ENCODE assay signal across 23 mouse cellular contexts in the genomic region with DNA sequence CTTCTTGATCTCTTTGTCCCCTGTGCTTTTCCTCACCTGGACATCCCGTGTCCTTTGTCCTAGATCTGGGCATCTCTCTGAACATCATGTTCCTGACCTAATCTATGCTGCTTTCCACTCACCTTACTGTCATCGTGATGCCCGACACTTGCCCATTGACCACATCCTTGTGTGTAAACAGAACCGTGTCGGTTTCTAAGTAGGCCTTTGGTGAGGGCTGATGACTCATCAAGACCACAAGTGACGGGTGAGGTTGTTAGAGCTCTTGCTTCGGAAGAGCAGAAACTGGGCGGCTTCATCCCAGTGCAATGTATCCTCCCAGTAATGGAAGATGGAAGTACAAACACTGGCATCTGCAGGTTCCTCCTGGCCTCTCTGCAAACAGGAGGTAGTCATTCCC.
DNase-seq lines count a peak whose midpoint lies in the region; TF ChIP-seq lines count a peak whose summit lies in the region.
"Had no signal": no experiment of that assay in that cellular context is flagged by ENCODE, and none has a peak within 500 bp of the region (broad histone marks: within the 10 kb centered on the region; RNA-seq: fewer than 3 reads in every experiment).

No protein-coding gene starts in this region.

- DNase-seq in thymus, postnatal 0 days (ENCODE audit: low spot score): peak; percentile 9
- DNase-seq in thymus, postnatal 14 days: no peak
- DNase-seq in CH12.LX (ENCODE audit: extremely low read depth): peak; percentile 18
- DNase-seq in induced T-regulatory cell, adult 2 months (ENCODE audit: low read depth): peak; percentile 71
- DNase-seq in spleen, postnatal 10 days (ENCODE audit: low spot score in 2 of 2): no peak
- no peak for DNase-seq in heart, postnatal 36 days
- DNase-seq in adrenal gland, adult (ENCODE audit: inconsistent age in 2 of 2, low spot score in 1 of 2): no peak
- DNase-seq in forebrain, embryonic 10.5 days (ENCODE audit: extremely low spot score, low spot score): no peak
- DNase-seq: adrenal gland, postnatal 14 days; cerebellum, adult 2 months; cerebellum, postnatal 25 days; embryo, embryonic 11 days; kidney, adult 8-10 months; kidney, postnatal 10 days; lung, adult 2 months; right cerebral cortex, postnatal 25 days; thymus, postnatal 4 days had no signal

- TF ChIP-seq RAD21 in CH12.LX (IDR thresholded peaks at IDR 0.05; ENCODE audit: low read depth, low read length): no peak

- H3K4me2 ChIP-seq in CH12.LX (ENCODE audit: insufficient read depth, low read depth, poor library complexity, severe bottlenecking): no peak overlapping the region
- H3K4me2 ChIP-seq: embryonic facial prominence, embryonic 15.5 days; forebrain, embryonic 15.5 days; hindbrain, embryonic 12.5 days; neural tube, embryonic 12.5 days had no signal

- in situ Hi-C loops in CH12.LX (cut with MboI; ENCODE audit: low pct_ligation_motif_present, low pct_unique_long_range_greater_than_20kb, low sequenced_read_pairs): no loop called here

- H3K27ac ChIP-seq in CH12.LX (ENCODE audit: insufficient read depth, low read depth): no peak overlapping the region
- no peak overlapping the region for H3K27ac ChIP-seq in forebrain, embryonic 10.5 days
- H3K27ac ChIP-seq: embryonic facial prominence, embryonic 15.5 days; forebrain, embryonic 15.5 days; heart, embryonic 10.5 days; hindbrain, embryonic 12.5 days; midbrain, embryonic 10.5 days; neural tube, embryonic 12.5 days had no signal

- TF ChIP-seq POLR2A in CH12.LX (IDR thresholded peaks at IDR 0.05; ENCODE audit: low read depth, low read length): no peak

- TF ChIP-seq EP300 in CH12.LX (IDR thresholded peaks at IDR 0.05; ENCODE audit: low read length): no peak

- H3K27me3 ChIP-seq in CH12.LX (replicated peaks): peaks cover 2% of the 10 kb centered on the region
- H3K27me3 ChIP-seq in forebrain, embryonic 10.5 days (ENCODE audit: poor library complexity, severe bottlenecking): no peaks in the 10 kb centered on the region
- H3K27me3 ChIP-seq: embryonic facial prominence, embryonic 15.5 days; forebrain, embryonic 15.5 days; hindbrain, embryonic 12.5 days; neural tube, embryonic 12.5 days had no signal

- intact Hi-C loops in heart, postnatal 36 days (cut with DNase I): no loop called here

- no peaks in the 10 kb centered on the region for H3K79me2 ChIP-seq in CH12.LX (replicated peaks; ENCODE audit: control insufficient read depth, extremely low read depth, insufficient read depth, poor library complexity, severe bottlenecking)

- no peaks in the 10 kb centered on the region for H3K36me3 ChIP-seq in CH12.LX (replicated peaks in 1 of 2; ENCODE audit: control insufficient read depth in 1 of 2, insufficient read depth in 1 of 2, low read length in 1 of 2)
- H3K36me3 ChIP-seq in forebrain, embryonic 10.5 days (replicated peaks): no peaks in the 10 kb centered on the region
- H3K36me3 ChIP-seq: embryonic facial prominence, embryonic 15.5 days; forebrain, embryonic 15.5 days; heart, embryonic 10.5 days; hindbrain, embryonic 12.5 days; midbrain, embryonic 10.5 days; neural tube, embryonic 12.5 days had no signal

- TF ChIP-seq CTCF in CH12.LX (conservative IDR thresholded peaks at IDR 0.05 in 1 of 2, IDR thresholded peaks at IDR 0.05 in 1 of 2; ENCODE audit: low read depth in 2 of 2, low read length in 2 of 2): no peak

- dilution Hi-C loops in CH12.LX (cut with MboI; ENCODE audit: extremely low pct_ligation_motif_present, extremely low pct_unique_long_range_greater_than_20kb, low sequenced_read_pairs): no loop called here

- peaks cover 0 to 4% of the 10 kb centered on the region in 2 experiments; a peak in 1 of 4 replicates for H3K4me1 ChIP-seq in CH12.LX (ENCODE audit: control insufficient read depth in 1 of 2, insufficient read depth in 2 of 2)
- no peaks in the 10 kb centered on the region for H3K4me1 ChIP-seq in forebrain, embryonic 10.5 days
- H3K4me1 ChIP-seq: embryonic facial prominence, embryonic 15.5 days; heart, embryonic 10.5 days; hindbrain, embryonic 12.5 days; midbrain, embryonic 10.5 days; neural tube, embryonic 12.5 days had no signal

- H3K4me3 ChIP-seq in CH12.LX (replicated peaks in 1 of 3; ENCODE audit: low read depth in 2 of 3, low read length in 2 of 3, poor library complexity in 1 of 3): no peak overlapping the region
- H3K4me3 ChIP-seq in forebrain, embryonic 10.5 days: no peak overlapping the region
- H3K4me3 ChIP-seq: embryonic facial prominence, embryonic 15.5 days; forebrain, embryonic 15.5 days; heart, embryonic 10.5 days; hindbrain, embryonic 12.5 days; midbrain, embryonic 10.5 days; neural tube, embryonic 12.5 days had no signal

- H3K9me3 ChIP-seq in CH12.LX (replicated peaks; ENCODE audit: low read length): no peaks in the 10 kb centered on the region
- H3K9me3 ChIP-seq in forebrain, embryonic 10.5 days: no peaks in the 10 kb centered on the region
- H3K9me3 ChIP-seq: embryonic facial prominence, embryonic 15.5 days; forebrain, embryonic 15.5 days; heart, embryonic 10.5 days; hindbrain, embryonic 12.5 days; midbrain, embryonic 10.5 days; neural tube, embryonic 12.5 days had no signal

- no peak overlapping the region for H3K9ac ChIP-seq in CH12.LX (ENCODE audit: insufficient read depth, low read depth)
- H3K9ac ChIP-seq: embryonic facial prominence, embryonic 15.5 days; forebrain, embryonic 15.5 days; hindbrain, embryonic 12.5 days; neural tube, embryonic 12.5 days had no signal

- 90% methylated on average over 8 of the region's 8 CpGs for WGBS in forebrain, embryonic 10.5 days

TF ChIP-seq in CH12.LX, 34 proteins besides CTCF, POLR2A, EP300 and RAD21:
- TF ChIP-seq MYC (IDR thresholded peaks at IDR 0.05; ENCODE audit: low read depth, low read length): no peak
- TF ChIP-seq MAZ (IDR thresholded peaks at IDR 0.05; ENCODE audit: low read depth, low read length): no peak
- TF ChIP-seq MXI1 (IDR thresholded peaks at IDR 0.05; ENCODE audit: low read depth, low read length): no peak
- TF ChIP-seq ZNF384 (IDR thresholded peaks at IDR 0.05; ENCODE audit: low read depth, low read length): no peak
- TF ChIP-seq IRF4 (IDR thresholded peaks at IDR 0.05; ENCODE audit: low read depth, low read length): no peak
- no peak for TF ChIP-seq HCFC1 (IDR thresholded peaks at IDR 0.05; ENCODE audit: low read depth, low read length)
- TF ChIP-seq CHD1 (IDR thresholded peaks at IDR 0.05; ENCODE audit: low read depth, low read length): no peak
- no peak for TF ChIP-seq ELF1 (IDR thresholded peaks at IDR 0.05; ENCODE audit: low read depth, low read length)
- no peak for TF ChIP-seq ETS1 (conservative IDR thresholded peaks at IDR 0.05; ENCODE audit: low read depth, low read length)
- TF ChIP-seq NRF1 (IDR thresholded peaks at IDR 0.05; ENCODE audit: low read depth, low read length): no peak

Comparison
In these comparisons a context has a peak if more than half of its experiments do, and no peak if none do; other contexts are left out.
1. DNase-seq: peak in thymus, postnatal 0 days (single experiment), CH12.LX (single experiment) and induced T-regulatory cell, adult 2 months (single experiment); none in thymus, postnatal 14 days (single experiment), spleen, postnatal 10 days (0 of 2), heart, postnatal 36 days (0 of 2), adrenal gland, adult (0 of 2) and forebrain, embryonic 10.5 days (single experiment).